Mouse (Mus musculus): ENCODE measurements around the gene Uck2.

Uck2 gene

GRCm38 (mm10) chr1:167220303-167221174 lies 64.6 kb downstream of the Uck2 start:
- peak; percentile 69 for DNase-seq (ENCODE audit: extremely low spot score, low read depth, low spot score)

- DNase-seq (ENCODE audit: extremely low spot score, low read depth, low spot score): no peak
These were observed 69.7 kb downstream of the Uck2 start for GRCm38 (mm10) chr1:167215460-167215859.

DNA sequence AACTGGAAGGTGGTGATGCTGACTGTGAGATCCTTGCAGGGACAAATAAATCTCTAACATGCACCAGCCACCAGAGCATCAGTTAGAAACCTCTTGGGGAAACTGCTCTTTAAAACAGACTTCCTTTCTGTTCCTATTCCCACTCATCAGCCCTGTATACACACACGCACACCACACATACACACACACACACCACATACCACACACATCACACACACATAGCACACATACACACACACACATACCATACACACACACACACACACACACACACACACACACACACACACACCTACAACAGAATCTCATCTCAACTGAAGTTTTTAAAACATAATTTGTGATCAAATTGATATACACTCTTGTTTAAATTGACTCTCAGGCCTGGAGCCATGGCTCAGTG lies 72.4 kb downstream of the Uck2 start:
- no peak for DNase-seq (ENCODE audit: extremely low spot score, low read depth, low spot score)

GRCm38 (mm10) chr1:167211979-167212614 lies 73.0 kb downstream of the Uck2 start:
- no peak for DNase-seq (ENCODE audit: extremely low spot score, low read depth, low spot score)

GRCm38 (mm10) chr1:167208816-167209215 lies 76.3 kb downstream of the Uck2 start:
- no peak for DNase-seq (ENCODE audit: extremely low spot score, low read depth, low spot score)

DNA sequence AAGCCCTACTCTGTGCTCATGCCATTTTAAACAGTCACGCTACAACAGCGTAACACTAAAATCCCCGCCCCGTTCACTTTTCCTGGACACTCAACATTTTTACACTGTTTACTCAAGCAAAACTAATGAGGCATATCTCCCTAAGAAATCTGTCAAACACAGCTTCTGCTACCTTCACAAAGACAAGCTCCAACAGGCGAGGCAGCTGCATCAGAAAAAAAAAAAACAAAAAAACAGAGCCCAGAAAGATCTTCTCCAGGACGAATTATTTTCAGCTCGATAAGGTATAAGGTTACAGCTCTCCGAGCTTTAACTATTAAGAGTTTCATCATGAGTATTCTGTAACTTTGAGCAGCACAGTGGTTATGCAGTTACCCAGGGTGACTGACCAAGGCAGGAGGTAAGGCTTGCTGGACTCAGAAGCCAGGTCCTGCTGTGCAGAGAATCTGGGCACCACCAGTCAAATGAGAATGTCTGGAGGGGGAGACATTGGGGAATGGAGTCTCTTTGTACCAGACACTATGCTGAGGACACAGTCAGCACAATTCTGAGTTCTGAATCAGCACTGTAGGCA lies 79.9 kb downstream of the Uck2 start:
- no peak for DNase-seq (ENCODE audit: extremely low spot score, low read depth, low spot score)

DNA sequence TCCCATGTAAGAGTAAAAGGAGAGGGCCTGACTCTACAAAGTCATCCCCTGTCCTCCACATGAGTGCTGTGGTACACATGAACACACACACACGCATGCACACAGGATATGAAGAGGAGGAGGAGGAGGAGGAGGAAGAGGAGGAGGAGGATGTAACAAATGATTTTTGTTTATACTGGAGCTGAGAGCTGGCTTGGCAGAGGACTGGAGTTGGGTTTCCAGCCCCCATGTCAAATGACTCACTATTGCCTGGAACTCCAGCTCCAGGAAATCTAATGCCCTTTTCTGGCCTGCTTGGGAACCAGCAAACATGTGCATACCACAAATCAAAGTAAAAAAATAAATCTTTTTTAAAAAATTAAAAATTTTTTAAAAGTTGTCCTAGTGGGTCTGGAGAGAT lies 80.7 kb downstream of the Uck2 start:
- no peak for DNase-seq (ENCODE audit: extremely low spot score, low read depth, low spot score)

DNA sequence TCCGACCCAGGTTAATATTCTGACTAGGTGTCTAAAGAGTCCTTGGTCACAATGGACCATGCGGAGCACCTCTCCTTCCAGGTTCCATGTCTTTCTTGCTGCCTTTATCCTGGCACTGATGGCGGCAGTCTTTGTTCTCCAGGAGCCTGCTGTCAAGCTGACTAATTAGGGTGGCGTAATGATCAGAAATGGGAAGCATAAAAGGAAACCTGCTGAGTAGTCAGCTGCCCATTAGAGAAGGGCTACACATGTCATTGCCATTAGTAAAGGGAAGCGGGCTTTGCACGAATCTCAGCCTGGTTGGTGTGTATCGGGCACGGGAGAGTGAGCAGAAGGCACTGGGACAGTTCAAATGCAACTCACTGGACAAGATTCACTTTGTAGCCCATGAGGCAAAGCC lies 90.4 kb downstream of the Uck2 start:
- DNase-seq (ENCODE audit: extremely low spot score, low read depth, low spot score): no peak

DNA sequence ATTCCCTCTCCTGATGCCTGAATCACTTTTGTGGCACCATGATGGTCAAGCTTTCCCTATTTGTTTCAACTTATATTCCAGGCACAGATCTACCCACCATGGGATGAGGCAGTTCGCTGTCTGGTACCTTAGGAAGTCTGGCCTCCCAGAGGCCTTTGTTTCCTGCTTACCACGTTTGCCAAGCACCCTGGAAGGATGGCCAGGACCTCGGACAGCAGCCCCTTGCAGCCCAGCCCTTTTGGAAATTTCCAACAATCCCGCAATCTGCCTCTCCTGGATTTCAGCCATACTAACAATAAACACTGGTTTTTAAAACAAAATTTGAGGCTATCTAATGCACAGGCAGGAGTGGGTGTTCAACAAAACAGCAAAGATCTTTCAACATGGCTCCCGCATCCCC lies 97.3 kb downstream of the Uck2 start:
- DNase-seq (ENCODE audit: extremely low spot score, low read depth, low spot score): no peak

- DNase-seq (ENCODE audit: extremely low spot score, low read depth, low spot score): no peak
These were observed 103.1 kb downstream of the Uck2 start for GRCm38 (mm10) chr1:167181919-167182616.
